Mouse (Mus musculus) MEL (cell line): ENCODE results near the gene Spata45. TPM values are rescaled to one million over a fixed set of nuclear protein-coding genes. Genes with fewer than 3 reads are reported as not detected.

Source experiments
- DNase-seq: peaks from one replicate; pipeline ENCODE4 v3.0.0; 2011; ENCODE audit warnings: low read depth, low spot score
- H3K27ac ChIP-seq: 2 replicates; pipeline ENCODE4 v1.5.1; 2012; ENCODE audit warnings: low read depth, mild to moderate bottlenecking, control low read depth, low read length, moderate library complexity; ENCODE audit not compliant: control insufficient read depth
- H3K27me3 ChIP-seq, 2 experiments: fragments of 150-350 bp in 1 of 2; sonication (generic) in 1 of 2; 2 replicates each; pipeline ENCODE4 v1.6.1; 2012; ENCODE audit warnings: low read length in 2 of 2, mild to moderate bottlenecking in 2 of 2, improper control_type of control experiment in 1 of 2, moderate library complexity in 1 of 2; ENCODE audit not compliant: insufficient read depth in 2 of 2, control insufficient read depth in 1 of 2
- H3K36me3 ChIP-seq, 2 experiments: 2 replicates each; pipeline ENCODE4 v1.6.1; 2012 to 2014; ENCODE audit warnings: low read length in 2 of 2, improper control_type of control experiment in 1 of 2, inconsistent platforms in 1 of 2, mild to moderate bottlenecking in 1 of 2; ENCODE audit not compliant: insufficient read depth in 2 of 2, control insufficient read depth in 1 of 2
- H3K4me1 ChIP-seq, 2 experiments: fragments of 150-350 bp in 1 of 2; sonication (generic) in 1 of 2; 2 replicates each; pipeline ENCODE4 v1.6.1; 2012; ENCODE audit warnings: low read length in 2 of 2, improper control_type of control experiment in 1 of 2, mild to moderate bottlenecking in 1 of 2; ENCODE audit not compliant: insufficient read depth in 2 of 2, control insufficient read depth in 1 of 2
- H3K4me3 ChIP-seq, 2 experiments: fragments of 150-350 bp in 1 of 2; sonication (generic) in 1 of 2; 2 replicates each; pipeline ENCODE4 v1.5.1; 2012; ENCODE audit warnings: low read depth in 2 of 2, low read length in 2 of 2, mild to moderate bottlenecking in 2 of 2, moderate library complexity in 2 of 2, control low read depth in 1 of 2, improper control_type of control experiment in 1 of 2; ENCODE audit not compliant: control insufficient read depth in 1 of 2, insufficient read depth in 1 of 2
- H3K79me2 ChIP-seq: 2 replicates; pipeline ENCODE4 v1.6.1; 2012; ENCODE audit warnings: mild to moderate bottlenecking, low read length, moderate library complexity; ENCODE audit not compliant: control insufficient read depth, poor library complexity, insufficient read depth
- H3K9ac ChIP-seq: 2 replicates; pipeline ENCODE4 v1.6.1; 2012; ENCODE audit warnings: low read depth, mild to moderate bottlenecking, control low read depth, low read length, moderate library complexity; ENCODE audit not compliant: control insufficient read depth, poor library complexity, severe bottlenecking
- H3K9me3 ChIP-seq: fragments of 150-350 bp; sonication (generic); replicated peaks from 2 replicates; pipeline ENCODE4 v1.6.1; 2012; ENCODE audit warnings: mild to moderate bottlenecking, low read length, improper control_type of control experiment, moderate library complexity; ENCODE audit not compliant: insufficient read depth
- BHLHE40 ChIP-seq: IDR thresholded peaks from 2 replicates; pipeline ENCODE4 v1.6.1; 2012; ENCODE audit warnings: low read depth, mild to moderate bottlenecking, inconsistent platforms, low read length, improper control_type of control experiment, borderline replicate concordance
- CHD2 ChIP-seq: IDR thresholded peaks from 2 replicates; pipeline ENCODE4 v1.6.1; 2011; ENCODE audit warnings: low read length, improper control_type of control experiment
- CTCF ChIP-seq, 3 experiments: IDR thresholded peaks in 2 of 3; conservative IDR thresholded peaks in 1 of 3; 2 replicates each; pipeline ENCODE4 v1.5.1; 2011 to 2012; ENCODE audit warnings: low read length in 3 of 3, low read depth in 2 of 3, mild to moderate bottlenecking in 2 of 3, improper control_type of control experiment in 1 of 3, inconsistent platforms in 1 of 3, mixed read lengths in 1 of 3, moderate library complexity in 1 of 3; ENCODE audit not compliant: control insufficient read depth in 1 of 3, insufficient read depth in 1 of 3, poor library complexity in 1 of 3, severe bottlenecking in 1 of 3
- E2F4 ChIP-seq: IDR thresholded peaks from 2 replicates; pipeline ENCODE4 v1.6.1; 2011; ENCODE audit warnings: low read depth, low read length, improper control_type of control experiment, borderline replicate concordance
- EP300 ChIP-seq, 2 experiments: IDR thresholded peaks; 2 replicates each; pipeline ENCODE4 v1.6.1; 2011; ENCODE audit warnings: improper control_type of control experiment in 2 of 2, low read length in 2 of 2, low read depth in 1 of 2, mild to moderate bottlenecking in 1 of 2
- ETS1 ChIP-seq: IDR thresholded peaks from 2 replicates; pipeline ENCODE4 v1.6.1; 2012; ENCODE audit warnings: low read depth, mild to moderate bottlenecking, inconsistent platforms, low read length, improper control_type of control experiment, moderate library complexity
- GABPA ChIP-seq: IDR thresholded peaks from 2 replicates; pipeline ENCODE4 v1.6.1; 2012; ENCODE audit warnings: low read depth, mild to moderate bottlenecking, inconsistent platforms, low read length, improper control_type of control experiment, moderate library complexity
- GATA1 ChIP-seq: IDR thresholded peaks from 2 replicates; pipeline ENCODE4 v1.6.1; 2011; ENCODE audit warnings: low read depth, low read length, improper control_type of control experiment
- HCFC1 ChIP-seq: IDR thresholded peaks from 2 replicates; pipeline ENCODE4 v1.6.1; 2012; ENCODE audit warnings: low read depth, mild to moderate bottlenecking, inconsistent platforms, low read length, improper control_type of control experiment, moderate library complexity
- KAT2A ChIP-seq: conservative IDR thresholded peaks from 2 replicates; pipeline ENCODE4 v1.6.1; 2012; ENCODE audit warnings: low read depth, low read length, improper control_type of control experiment, inconsistent platforms
- MAX ChIP-seq: IDR thresholded peaks from 2 replicates; pipeline ENCODE4 v1.6.1; 2011; ENCODE audit warnings: low read length, improper control_type of control experiment
- MAZ ChIP-seq: IDR thresholded peaks from 2 replicates; pipeline ENCODE4 v1.6.1; 2012; ENCODE audit warnings: low read depth, mild to moderate bottlenecking, inconsistent platforms, low read length, improper control_type of control experiment
- MEF2A ChIP-seq: IDR thresholded peaks from 2 replicates; pipeline ENCODE4 v1.6.1; 2014; ENCODE audit warnings: low read depth, mild to moderate bottlenecking, inconsistent platforms, low read length, improper control_type of control experiment; ENCODE audit not compliant: poor library complexity, insufficient replicate concordance, severe bottlenecking; ENCODE audit errors: extremely low read depth
- MXI1 ChIP-seq: IDR thresholded peaks from 2 replicates; pipeline ENCODE4 v1.6.1; 2011; ENCODE audit warnings: mild to moderate bottlenecking, low read depth, low read length, improper control_type of control experiment
- MYB ChIP-seq: IDR thresholded peaks from 2 replicates; pipeline ENCODE4 v1.6.1; 2011; ENCODE audit warnings: mild to moderate bottlenecking, low read depth, low read length, improper control_type of control experiment
- MYC ChIP-seq: IDR thresholded peaks from 2 replicates; pipeline ENCODE4 v1.6.1; 2011; ENCODE audit warnings: low read depth, mild to moderate bottlenecking, low read length, improper control_type of control experiment, moderate library complexity
- NELFE ChIP-seq: IDR thresholded peaks from 2 replicates; pipeline ENCODE4 v1.6.1; 2011; ENCODE audit warnings: low read depth, low read length, improper control_type of control experiment
- NRF1 ChIP-seq: IDR thresholded peaks from 2 replicates; pipeline ENCODE4 v1.6.1; 2014; ENCODE audit warnings: low read depth, mild to moderate bottlenecking, inconsistent platforms, low read length, improper control_type of control experiment, moderate library complexity; ENCODE audit not compliant: poor library complexity, insufficient read depth, severe bottlenecking
- POLR2A ChIP-seq, 2 experiments: IDR thresholded peaks; 2 replicates each; pipeline ENCODE4 v1.6.1; 2011 to 2012; ENCODE audit warnings: low read length in 2 of 2, mild to moderate bottlenecking in 2 of 2, control low read depth in 1 of 2, improper control_type of control experiment in 1 of 2, low read depth in 1 of 2, moderate library complexity in 1 of 2; ENCODE audit not compliant: control insufficient read depth in 1 of 2, insufficient read depth in 1 of 2, poor library complexity in 1 of 2
- POLR2AphosphoS2 ChIP-seq: IDR thresholded peaks from 2 replicates; pipeline ENCODE4 v1.6.1; 2011; ENCODE audit warnings: low read length, improper control_type of control experiment
- POLR2AphosphoS5 ChIP-seq: IDR thresholded peaks from 2 replicates; pipeline ENCODE4 v1.6.1; 2012; ENCODE audit warnings: low read depth, borderline replicate concordance, mild to moderate bottlenecking, inconsistent platforms, low read length, moderate library complexity, mixed read lengths
- RAD21 ChIP-seq: IDR thresholded peaks from 2 replicates; pipeline ENCODE4 v1.6.1; 2011; ENCODE audit warnings: mild to moderate bottlenecking, low read depth, low read length, improper control_type of control experiment
- SIN3A ChIP-seq: IDR thresholded peaks from 2 replicates; pipeline ENCODE4 v1.6.1; 2012; ENCODE audit warnings: low read length, improper control_type of control experiment, inconsistent platforms
- TAL1 ChIP-seq: IDR thresholded peaks from 2 replicates; pipeline ENCODE4 v1.6.1; 2012; ENCODE audit warnings: mild to moderate bottlenecking, inconsistent platforms, low read length, moderate library complexity, mixed read lengths
- TBP ChIP-seq: IDR thresholded peaks from 2 replicates; pipeline ENCODE4 v1.8.0; 2011; ENCODE audit warnings: low read depth, low read length, improper control_type of control experiment
- TCF12 ChIP-seq: IDR thresholded peaks from 2 replicates; pipeline ENCODE4 v1.6.1; 2014; ENCODE audit warnings: low read depth, mild to moderate bottlenecking, inconsistent platforms, low read length, improper control_type of control experiment, moderate library complexity
- UBTF ChIP-seq: IDR thresholded peaks from 2 replicates; pipeline ENCODE4 v1.6.1; 2012; ENCODE audit warnings: low read depth, mild to moderate bottlenecking, inconsistent platforms, low read length, improper control_type of control experiment, moderate library complexity, borderline replicate concordance; ENCODE audit not compliant: insufficient read depth
- USF1 ChIP-seq: IDR thresholded peaks from 2 replicates; pipeline ENCODE4 v1.6.1; 2014; ENCODE audit warnings: low read depth, mild to moderate bottlenecking, inconsistent platforms, low read length, improper control_type of control experiment, moderate library complexity
- USF2 ChIP-seq, 2 experiments: IDR thresholded peaks; 2 replicates each; pipeline ENCODE4 v1.6.1; 2011 to 2012; ENCODE audit warnings: improper control_type of control experiment in 2 of 2, low read length in 2 of 2, borderline replicate concordance in 1 of 2, inconsistent platforms in 1 of 2, low read depth in 1 of 2, mild to moderate bottlenecking in 1 of 2; ENCODE audit not compliant: insufficient read depth in 1 of 2
- ZKSCAN1 ChIP-seq: IDR thresholded peaks from 2 replicates; pipeline ENCODE4 v1.6.1; 2012; ENCODE audit warnings: low read depth, mild to moderate bottlenecking, inconsistent platforms, low read length, improper control_type of control experiment, moderate library complexity
- ZMIZ1 ChIP-seq: IDR thresholded peaks from 2 replicates; pipeline ENCODE4 v1.6.1; 2012; ENCODE audit warnings: low read depth, mild to moderate bottlenecking, inconsistent platforms, low read length, improper control_type of control experiment, moderate library complexity
- ZNF384 ChIP-seq: IDR thresholded peaks from 2 replicates; pipeline ENCODE4 v1.6.1; 2012; ENCODE audit warnings: low read depth, mild to moderate bottlenecking, inconsistent platforms, low read length, improper control_type of control experiment
- polyA plus RNA-seq, 2 experiments: library from polyadenylated mRNA; stranded (reverse) in 1 of 2; unstranded in 1 of 2; fragments of >175 nt in 1 of 2; fragments of >200 nt in 1 of 2; gene quantifications; 2 replicates each; pipeline versions ENCODE4 v1.2.1 to v1.2.4; 2012; ENCODE audit warnings: low replicate concordance in 2 of 2, low read depth in 1 of 2; ENCODE audit not compliant: insufficient read length in 2 of 2, insufficient read depth in 1 of 2, missing spikeins in 1 of 2
- total RNA-seq: library from RNA; depleted of rRNA; stranded (reverse); fragments of 300-350 nt; gene quantifications from 2 replicates; pipeline ENCODE4 v1.2.3, GENCODE M21; 2012

Gene Spata45
- total and polyA plus RNA-seq, 3 experiments: 0.75 TPM; not detected in 2

DNA sequence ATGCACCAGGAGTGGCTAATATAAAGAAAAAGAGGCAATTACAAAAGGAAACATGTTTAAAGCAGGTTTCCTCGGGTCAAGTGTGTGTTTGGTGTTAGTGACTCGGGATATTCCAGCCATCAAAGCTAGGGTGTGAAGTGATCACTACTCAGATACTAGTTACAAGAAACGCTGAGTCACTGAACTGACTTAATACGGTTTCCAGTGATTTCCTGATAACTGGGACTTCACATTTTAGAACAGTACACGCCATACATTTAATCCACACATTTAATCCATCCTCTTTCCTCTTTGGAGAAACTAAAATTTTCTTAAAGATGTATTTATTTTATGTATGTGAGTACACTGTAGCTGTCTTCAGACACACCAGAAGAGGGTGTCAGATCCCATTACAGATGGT lies 51.5 kb downstream of the Spata45 start (continued):
- 0 out of 2 replicates have a peak, but pooled peaks have one; percentile 53 for TF ChIP-seq MYC
- TF ChIP-seq POLR2A (IDR thresholded peaks at IDR 0.05; ENCODE audit: control insufficient read depth in 1 of 2, insufficient read depth in 1 of 2, low read depth in 1 of 2, low read length in 2 of 2, poor library complexity in 1 of 2): no peak
- TF ChIP-seq USF1: no peak
- no peak for TF ChIP-seq BHLHE40
- peak; percentile 79 for TF ChIP-seq ETS1
- no peak for TF ChIP-seq CHD2
- peak; percentile 68 for TF ChIP-seq GATA1
- TF ChIP-seq POLR2AphosphoS5: no peak
- no peak for TF ChIP-seq MEF2A
- TF ChIP-seq MAZ: no peak
- peak; percentile 34; the same call in 1 of the 2 replicates for TF ChIP-seq MAX
- no peak for TF ChIP-seq USF2 (IDR thresholded peaks at IDR 0.05; ENCODE audit: borderline replicate concordance in 1 of 2, insufficient read depth in 1 of 2, low read depth in 1 of 2, low read length in 2 of 2)
- no peak for TF ChIP-seq ZKSCAN1
- 0 out of 2 replicates have a peak, but pooled peaks have one; percentile 24 for TF ChIP-seq MXI1
- no peak for TF ChIP-seq KAT2A
- no peak for TF ChIP-seq POLR2AphosphoS2
- peak; percentile 73 for TF ChIP-seq EP300 (IDR thresholded peaks at IDR 0.05; ENCODE audit: low read depth in 1 of 2, low read length in 2 of 2)
- TF ChIP-seq NRF1: no peak
- TF ChIP-seq ZNF384: no peak
- TF ChIP-seq CTCF (IDR thresholded peaks at IDR 0.05 in 2 of 3, conservative IDR thresholded peaks at IDR 0.05 in 1 of 3; ENCODE audit: control insufficient read depth in 1 of 3, insufficient read depth in 1 of 3, low read depth in 2 of 3, low read length in 3 of 3, poor library complexity in 1 of 3, severe bottlenecking in 1 of 3): no peak

DNA sequence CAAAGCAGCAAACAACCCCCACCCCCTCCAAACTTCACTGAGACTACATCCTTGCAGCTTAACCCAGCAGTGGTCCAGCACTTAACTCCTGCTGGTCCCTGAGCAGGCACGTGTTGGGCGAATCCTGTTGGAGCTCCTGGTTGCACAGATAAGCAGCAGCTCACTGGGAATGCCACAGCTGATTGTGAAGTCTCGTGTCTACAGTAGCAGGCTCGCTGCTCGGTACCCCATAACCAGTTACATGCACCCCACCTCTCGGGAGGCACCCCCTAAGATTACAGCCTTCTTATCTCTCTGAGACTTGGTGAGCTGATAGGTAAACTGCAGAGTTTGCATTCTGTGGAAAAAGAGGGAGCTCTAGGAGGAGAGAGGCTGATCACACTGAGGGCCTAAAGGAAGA lies 52.9 kb downstream of the Spata45 start:
- Histone ChIP-seq H3K4me3 (no peak overlapping the region), H3K79me2 (no peaks in the 10 kb centered on the region), H3K9me3 (no peaks in the 10 kb centered on the region), H3K27ac (peak overlapping the region; percentile 55), H3K4me1 (peaks cover 41 to 69% of the 10 kb centered on the region in 2 experiments), H3K27me3 (no peaks in the 10 kb centered on the region), H3K9ac (0 out of 2 replicates have a peak overlapping the region, but pooled peaks have one; percentile 15), H3K36me3 (peaks cover 2 to 64% of the 10 kb centered on the region in 2 experiments; a peak in 3 of 4 replicates)
- DNase-seq: no peak
- no peak for TF ChIP-seq CTCF (IDR thresholded peaks at IDR 0.05 in 2 of 3, conservative IDR thresholded peaks at IDR 0.05 in 1 of 3; ENCODE audit: control insufficient read depth in 1 of 3, insufficient read depth in 1 of 3, low read depth in 2 of 3, low read length in 3 of 3, poor library complexity in 1 of 3, severe bottlenecking in 1 of 3)
- TF ChIP-seq TAL1: peak; percentile 42
- TF ChIP-seq TCF12: peak; percentile 55
- no peak for TF ChIP-seq KAT2A
- TF ChIP-seq ZMIZ1: 0 out of 2 replicates have a peak, but pooled peaks have one; percentile 3
- no peak for TF ChIP-seq UBTF
- TF ChIP-seq MYB: peak; percentile 66; the same call in 1 of the 2 replicates
- TF ChIP-seq GABPA: no peak
- TF ChIP-seq NELFE: no peak
- no peak for TF ChIP-seq POLR2AphosphoS5
- 0 out of 2 replicates have a peak, but pooled peaks have one; percentile 17 for TF ChIP-seq ZNF384
- TF ChIP-seq MXI1: peak; percentile 43
- TF ChIP-seq POLR2AphosphoS2: no peak; the same call in 1 of the 2 replicates
- no peak for TF ChIP-seq HCFC1
- TF ChIP-seq SIN3A: peak; percentile 69
- TF ChIP-seq NRF1: no peak
- TF ChIP-seq TBP: no peak
- peak; percentile 96 for TF ChIP-seq BHLHE40
- no peak for TF ChIP-seq RAD21
- no peak for TF ChIP-seq POLR2A (IDR thresholded peaks at IDR 0.05; ENCODE audit: control insufficient read depth in 1 of 2, insufficient read depth in 1 of 2, low read depth in 1 of 2, low read length in 2 of 2, poor library complexity in 1 of 2)
- no peak for TF ChIP-seq E2F4
- TF ChIP-seq MEF2A: no peak
